Mouse (Mus musculus) neural tube, embryonic 11.5 days (tissue): ENCODE data around the gene Pde4a. TPM values are rescaled to one million over a fixed set of nuclear protein-coding genes. Genes with fewer than 3 reads are reported as not detected.

ENCODE experiments used
- ATAC-seq: fragments of 200-750 bp; cut with Nextera tagmentation; 2 replicates; pipeline ENCODE4 v1.8.0; 2017; ENCODE audit warnings: moderate number of reproducible peaks, mild to moderate bottlenecking, moderate TSS enrichment, moderate library complexity; ENCODE audit not compliant: insufficient read depth, low FRiP score, low TSS enrichment
- DNase-seq: peaks from one replicate; pipeline ENCODE4 v3.0.0-alpha.2; 2015; ENCODE audit warnings: low spot score
- H3K27ac ChIP-seq: fragments of 300-500 bp; sonication (generic); 2 replicates; pipeline ENCODE4 v1.5.1; 2014; ENCODE audit warnings: low read depth, mild to moderate bottlenecking, low read length
- H3K27me3 ChIP-seq: fragments of 300-500 bp; sonication (generic); 2 replicates; pipeline ENCODE4 v1.6.1; 2014; ENCODE audit warnings: mild to moderate bottlenecking, low read length, mixed read lengths; ENCODE audit not compliant: control insufficient read depth, insufficient read depth
- H3K36me3 ChIP-seq: fragments of 300-500 bp; sonication (generic); 2 replicates; pipeline ENCODE4 v1.6.1; 2014; ENCODE audit warnings: mild to moderate bottlenecking, low read length, moderate library complexity, mixed read lengths; ENCODE audit not compliant: control insufficient read depth, insufficient read depth
- H3K4me1 ChIP-seq: fragments of 300-500 bp; sonication (generic); 2 replicates; pipeline ENCODE4 v1.6.1; 2014; ENCODE audit warnings: low read length, mixed read lengths; ENCODE audit not compliant: control insufficient read depth, insufficient read depth
- H3K4me2 ChIP-seq: fragments of 300-500 bp; sonication (generic); 2 replicates; pipeline ENCODE4 v1.6.1; 2014; ENCODE audit warnings: low read depth, mild to moderate bottlenecking, moderate library complexity
- H3K4me3 ChIP-seq: fragments of 300-500 bp; sonication (generic); 2 replicates; pipeline ENCODE4 v1.5.1; 2014; ENCODE audit warnings: low read depth, low read length
- H3K9ac ChIP-seq: fragments of 300-500 bp; sonication (generic); 2 replicates; pipeline ENCODE4 v1.6.1; 2014; ENCODE audit warnings: mild to moderate bottlenecking, low read length
- H3K9me3 ChIP-seq: fragments of 300-500 bp; sonication (generic); 2 replicates; pipeline ENCODE4 v1.6.1; 2016; ENCODE audit warnings: low read length; ENCODE audit not compliant: control insufficient read depth
- WGBS: fragments of 180-500 bp; shearing (Covaris S2); extraction: QIAGEN DNeasy Blood & Tissue Kit; methylation state at CpG from one replicate; pipeline ENCODE4 v1.1.7; 2014; 5-methylcytosine and 5-hydroxymethylcytosine counted together
- polyA plus RNA-seq: library from polyadenylated mRNA; unstranded; fragments of >200 nt; fragmentation: Nextera tagmentation; extraction: Ambion mirVana; gene quantifications from 2 replicates; pipeline ENCODE4 v1.2.1, GENCODE M21; 2014

Pde4a gene
- polyA plus RNA-seq = 5.4 and 7.5 TPM in 2 replicates

- H3K4me3 ChIP-seq = peak within 1 kb of the TSS; percentile 35
- peak within 1 kb of the TSS; percentile 58 for H3K4me2 ChIP-seq
- H3K9me3 ChIP-seq = no peaks in the 10 kb centered on the region
- no peak for ATAC-seq
- under 1% methylated on average over 78 of the region's 86 CpGs for WGBS
- no peaks in the 10 kb centered on the region for H3K36me3 ChIP-seq
- no peak within 1 kb of the TSS for H3K27ac ChIP-seq
- peak; percentile 52 for DNase-seq
- peaks cover 14% of the 10 kb centered on the region for H3K4me1 ChIP-seq
- 0 out of 2 replicates have a peak within 1 kb of the TSS, but pooled peaks have one; percentile 4 for H3K9ac ChIP-seq
- peaks cover 54% of the 10 kb centered on the region for H3K27me3 ChIP-seq
Measured at GRCm38 (mm10) chr9:21165041-21165951, at the start of gene Pde4a. TSS of gene Pde4a (plus strand) at chr9:21165714.

- ATAC-seq = no peak
- no peak overlapping the region for H3K4me2 ChIP-seq
- H3K9me3 ChIP-seq = no peaks in the 10 kb centered on the region
- H3K4me3 ChIP-seq = no peak overlapping the region
- no peak for DNase-seq
- no peaks in the 10 kb centered on the region for H3K4me1 ChIP-seq
- no peak overlapping the region for H3K27ac ChIP-seq
- no peaks in the 10 kb centered on the region for H3K36me3 ChIP-seq
- no peak overlapping the region for H3K9ac ChIP-seq
- WGBS = 77% methylated on average over 6 of the region's 6 CpGs
- no peaks in the 10 kb centered on the region for H3K27me3 ChIP-seq
Measured at GRCm38 (mm10) chr9:21117073-21117472, 48.4 kb upstream of the Pde4a start.

GRCm38 (mm10) chr9:21121483-21121882 is 44.0 kb upstream of the Pde4a start:
- Histone ChIP-seq H3K9ac (no peak overlapping the region), H3K27ac (no peak overlapping the region), H3K4me1 (no peaks in the 10 kb centered on the region), H3K27me3 (no peaks in the 10 kb centered on the region), H3K36me3 (no peaks in the 10 kb centered on the region), H3K9me3 (no peaks in the 10 kb centered on the region), H3K4me3 (no peak overlapping the region), H3K4me2 (no peak overlapping the region)
- ATAC-seq (no peak), DNase-seq (no peak)
- WGBS = 91% methylated on average over 16 of the region's 16 CpGs

- Histone ChIP-seq H3K4me2 (no peak overlapping the region), H3K27ac (no peak overlapping the region), H3K9me3 (no peaks in the 10 kb centered on the region), H3K36me3 (no peaks in the 10 kb centered on the region), H3K4me1 (no peaks in the 10 kb centered on the region), H3K27me3 (no peaks in the 10 kb centered on the region), H3K4me3 (no peak overlapping the region), H3K9ac (no peak overlapping the region)
- ATAC-seq (no peak), DNase-seq (no peak)
- 81% methylated on average over 5 of the region's 5 CpGs for WGBS
Measured at GRCm38 (mm10) chr9:21124837-21125236, 40.7 kb upstream of the Pde4a start.

- no peaks in the 10 kb centered on the region for H3K9me3 ChIP-seq
- no peak overlapping the region for H3K27ac ChIP-seq
- H3K9ac ChIP-seq = no peak overlapping the region
- no peaks in the 10 kb centered on the region for H3K27me3 ChIP-seq
- DNase-seq = no peak
- 0 out of 2 replicates have a peak, but pooled peaks cover 2% of the 10 kb centered on the region for H3K4me1 ChIP-seq
- no peaks in the 10 kb centered on the region for H3K36me3 ChIP-seq
- 86% methylated on average over 9 of the region's 9 CpGs for WGBS
- H3K4me2 ChIP-seq = no peak overlapping the region
- no peak for ATAC-seq
- H3K4me3 ChIP-seq = no peak overlapping the region
Measured at GRCm38 (mm10) chr9:21125502-21126258, 39.8 kb upstream of the Pde4a start.

- ATAC-seq = no peak
- no peak overlapping the region for H3K9ac ChIP-seq
- 0 out of 2 replicates have a peak, but pooled peaks cover 2% of the 10 kb centered on the region for H3K4me1 ChIP-seq
- no peak overlapping the region for H3K4me3 ChIP-seq
- 87% methylated on average over 2 of the region's 2 CpGs for WGBS
- H3K36me3 ChIP-seq = no peaks in the 10 kb centered on the region
- H3K9me3 ChIP-seq = no peaks in the 10 kb centered on the region
- DNase-seq = no peak
- no peak overlapping the region for H3K4me2 ChIP-seq
- no peak overlapping the region for H3K27ac ChIP-seq
- no peaks in the 10 kb centered on the region for H3K27me3 ChIP-seq
Measured at GRCm38 (mm10) chr9:21126259-21126627, 39.3 kb upstream of the Pde4a start.

- Histone ChIP-seq H3K9me3 (no peaks in the 10 kb centered on the region), H3K27me3 (no peaks in the 10 kb centered on the region), H3K9ac (peak within 1 kb of the TSS; percentile 59), H3K4me1 (0 out of 2 replicates have a peak, but pooled peaks cover 2% of the 10 kb centered on the region), H3K27ac (0 out of 2 replicates have a peak within 1 kb of the TSS, but pooled peaks have one; percentile 1), H3K4me2 (peak within 1 kb of the TSS; percentile 66), H3K4me3 (peak within 1 kb of the TSS; percentile 53), H3K36me3 (no peaks in the 10 kb centered on the region)
- peak; percentile 98 for ATAC-seq
- peak; percentile 94 for DNase-seq
- 6% methylated on average over 37 of the region's 37 CpGs for WGBS
Measured at GRCm38 (mm10) chr9:21131059-21131956, 34.2 kb upstream of the Pde4a start, which contains the start of gene Tyk2. TSS of gene Tyk2 (minus strand) at chr9:21131243.
